Mouse (Mus musculus): Measurements from ENCODE around the gene Ptprq.

GRCm38 (mm10) chr10:107503430-107503829 lies 216.4 kb downstream of the Ptprq start:
- no peak for TF ChIP-seq CTCF (conservative IDR thresholded peaks at IDR 0.05; ENCODE audit: insufficient read depth, insufficient read length, low read depth, low read length)
- no peak for TF ChIP-seq POLR2A (IDR thresholded peaks at IDR 0.05; ENCODE audit: low read depth, low read length)
